Mouse (Mus musculus): ENCODE results near the gene Hist1h1t.
A peak's percentile ranks its signal among the peaks of the same experiment; 100 is the strongest.

The Hist1h1t gene

GRCm38 (mm10) chr13:23738677-23739068, 43.1 kb downstream of the Hist1h1t start, which contains the start of gene Hist1h1c:
TSS of gene Hist1h1c (plus strand) at chr13:23738808.
- peak; percentile 69 for DNase-seq

- DNase-seq, result peak; percentile 83
Observed at GRCm38 (mm10) chr13:23739069-23739921, 43.7 kb downstream of the Hist1h1t start.

- DNase-seq, result no peak
Observed at GRCm38 (mm10) chr13:23739922-23740252, 44.3 kb downstream of the Hist1h1t start.

GRCm38 (mm10) chr13:23740256-23740840, 44.7 kb downstream of the Hist1h1t start:
- no peak for DNase-seq

- no peak for DNase-seq
Observed at GRCm38 (mm10) chr13:23740910-23741309, 45.3 kb downstream of the Hist1h1t start.

GRCm38 (mm10) chr13:23742007-23742406, 46.4 kb downstream of the Hist1h1t start:
- DNase-seq, result no peak

GRCm38 (mm10) chr13:23743215-23743614, 47.6 kb downstream of the Hist1h1t start:
- no peak for DNase-seq

- DNase-seq, result no peak
Observed at GRCm38 (mm10) chr13:23743963-23744362, 48.3 kb downstream of the Hist1h1t start.

- DNase-seq, result no peak
Observed at GRCm38 (mm10) chr13:23744421-23745380, 49.1 kb downstream of the Hist1h1t start.

GRCm38 (mm10) chr13:23745381-23746161, 50.0 kb downstream of the Hist1h1t start, which contains the start of gene Hist1h3c:
TSS of gene Hist1h3c (minus strand) at chr13:23745602.
- peak; percentile 78 for DNase-seq

Data from cerebellum, adult 8-10 months (tissue).